Mouse (Mus musculus): ENCODE measurements around the gene Acot8.
A peak's percentile ranks its signal among the peaks of the same experiment; 100 is the strongest.

DNA sequence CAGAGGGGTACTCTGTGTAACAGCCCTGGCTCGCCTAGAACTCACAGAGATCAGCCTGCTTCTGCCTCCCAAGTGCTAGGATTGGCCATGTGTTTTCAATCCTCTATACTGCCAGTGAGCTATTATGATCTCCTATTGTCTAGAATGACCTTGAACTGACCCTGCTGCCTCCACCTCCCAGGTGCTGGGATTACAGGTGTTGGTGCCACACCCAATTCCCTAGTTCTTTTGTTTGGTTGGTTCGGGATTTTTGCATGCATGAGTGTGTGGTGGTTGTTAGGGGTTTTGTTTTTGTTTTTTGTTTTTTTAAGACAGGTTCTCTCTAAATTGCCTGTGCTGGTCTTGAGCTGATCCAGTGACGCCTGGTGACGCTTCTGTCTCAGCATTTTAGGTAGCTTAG, 19.3 kb upstream of the Acot8 start:
- TF ChIP-seq POLR2A (IDR thresholded peaks at IDR 0.05; ENCODE audit: insufficient read depth, low read length) (peak; percentile 9), EP300 (IDR thresholded peaks at IDR 0.05; ENCODE audit: insufficient read depth, low read depth, low read length) (peak; percentile 98), CTCF (IDR thresholded peaks at IDR 0.05; ENCODE audit: low read depth, low read length) (no peak)
